Mouse (Mus musculus): Measurements from ENCODE around the gene Astn2. TPM values are rescaled to one million over a fixed set of nuclear protein-coding genes. Genes with fewer than 3 reads are reported as not detected.

The Astn2 gene
- polyA plus RNA-seq, 1 experiment from 2014 or later = 0.01 TPM

- H3K4me2 ChIP-seq = no peak overlapping the region
- no peaks in the 10 kb centered on the region for H3K27me3 ChIP-seq
- no peaks in the 10 kb centered on the region for H3K9me3 ChIP-seq (replicated peaks)
- no peak overlapping the region for H3K9ac ChIP-seq
- no peak overlapping the region for H3K27ac ChIP-seq (replicated peaks)
- 41% methylated on average over 3 of the region's 3 CpGs for WGBS (ENCODE audit: insufficient replicate concordance)
- H3K36me3 ChIP-seq (replicated peaks) = no peaks in the 10 kb centered on the region
- H3K4me1 ChIP-seq (replicated peaks) = no peaks in the 10 kb centered on the region
- no peak for ATAC-seq (ENCODE audit: insufficient read depth)
- no peak overlapping the region for H3K4me3 ChIP-seq (replicated peaks)
Measured at GRCm38 (mm10) chr4:66043014-66043672, 361.3 kb downstream of the Astn2 start.

- Histone ChIP-seq H3K9ac (no peak overlapping the region), H3K9me3 (replicated peaks) (no peaks in the 10 kb centered on the region), H3K27ac (replicated peaks) (no peak overlapping the region), H3K4me2 (no peak overlapping the region), H3K4me3 (replicated peaks) (no peak overlapping the region), H3K36me3 (replicated peaks) (no peaks in the 10 kb centered on the region), H3K4me1 (replicated peaks) (no peaks in the 10 kb centered on the region), H3K27me3 (no peaks in the 10 kb centered on the region)
- ATAC-seq (ENCODE audit: insufficient read depth) = no peak
- 48% methylated on average over 3 of the region's 3 CpGs for WGBS (ENCODE audit: insufficient replicate concordance)
Measured at GRCm38 (mm10) chr4:66033826-66034225, 370.6 kb downstream of the Astn2 start.

DNA sequence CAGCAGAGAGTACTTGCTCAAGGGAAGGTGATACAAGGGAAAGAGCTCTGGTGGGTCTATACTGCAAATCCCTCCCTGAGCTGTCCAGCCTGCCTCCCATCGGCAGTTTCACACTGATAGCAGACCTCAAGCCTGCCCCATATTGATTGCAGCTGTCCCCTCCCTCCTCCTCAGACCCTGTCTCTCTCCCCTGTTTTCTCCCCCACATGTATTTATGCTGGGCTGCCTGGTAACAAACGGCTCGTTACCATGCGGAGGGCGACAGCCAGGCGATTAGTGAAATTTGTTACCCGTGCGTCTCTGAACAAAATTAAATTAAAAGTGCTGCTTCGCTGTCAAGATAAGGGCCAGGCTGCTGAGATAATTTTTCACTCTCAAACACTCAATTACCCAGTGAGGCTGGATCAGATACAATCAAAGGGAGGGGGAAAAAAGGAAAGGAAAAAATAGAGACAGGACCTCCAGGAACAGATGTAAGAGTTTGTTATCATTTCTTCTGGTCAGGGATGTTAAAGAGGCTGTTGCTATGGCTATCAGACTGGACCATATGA, 373.0 kb downstream of the Astn2 start:
- ATAC-seq (ENCODE audit: insufficient read depth) = no peak
- no peak overlapping the region for H3K27ac ChIP-seq (replicated peaks)
- WGBS (ENCODE audit: insufficient replicate concordance) = 71% methylated on average over 9 of the region's 9 CpGs

DNA sequence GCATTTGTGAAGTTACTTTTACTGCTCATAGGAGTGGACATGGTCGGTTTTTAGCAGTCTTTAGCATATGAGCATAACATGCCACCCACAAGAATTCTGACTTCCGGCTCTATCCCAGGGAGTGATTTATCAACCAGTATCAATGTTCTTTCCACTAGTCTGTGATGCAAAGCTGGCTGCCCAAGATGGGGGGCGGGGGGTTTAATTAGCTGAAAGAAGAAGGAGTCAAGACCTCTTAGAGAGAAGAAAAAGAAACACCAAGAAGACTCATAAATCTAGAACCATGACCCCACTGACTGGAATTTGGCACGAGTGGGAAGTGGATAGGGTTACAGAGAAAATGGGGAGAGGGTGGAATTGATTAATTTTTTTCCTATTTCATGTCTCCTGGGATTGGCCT, 374.5 kb downstream of the Astn2 start:
- Histone ChIP-seq H3K4me2 (no peak overlapping the region), H3K27ac (replicated peaks) (no peak overlapping the region), H3K9ac (no peak overlapping the region), H3K36me3 (replicated peaks) (no peaks in the 10 kb centered on the region), H3K4me1 (replicated peaks) (no peaks in the 10 kb centered on the region), H3K4me3 (replicated peaks) (no peak overlapping the region), H3K27me3 (no peaks in the 10 kb centered on the region), H3K9me3 (replicated peaks) (no peaks in the 10 kb centered on the region)
- WGBS (ENCODE audit: insufficient replicate concordance) = 52% methylated on average over 4 of the region's 4 CpGs
- no peak for ATAC-seq (ENCODE audit: insufficient read depth)

More for the DNA sequence above, 373.0 kb downstream of the Astn2 start:
- no peak overlapping the region for H3K4me3 ChIP-seq (replicated peaks)
- H3K27me3 ChIP-seq = no peaks in the 10 kb centered on the region
- no peaks in the 10 kb centered on the region for H3K36me3 ChIP-seq (replicated peaks)
- H3K9ac ChIP-seq = no peak overlapping the region
- H3K9me3 ChIP-seq (replicated peaks) = no peaks in the 10 kb centered on the region
- no peaks in the 10 kb centered on the region for H3K4me1 ChIP-seq (replicated peaks)
- H3K4me2 ChIP-seq = no peak overlapping the region

DNA sequence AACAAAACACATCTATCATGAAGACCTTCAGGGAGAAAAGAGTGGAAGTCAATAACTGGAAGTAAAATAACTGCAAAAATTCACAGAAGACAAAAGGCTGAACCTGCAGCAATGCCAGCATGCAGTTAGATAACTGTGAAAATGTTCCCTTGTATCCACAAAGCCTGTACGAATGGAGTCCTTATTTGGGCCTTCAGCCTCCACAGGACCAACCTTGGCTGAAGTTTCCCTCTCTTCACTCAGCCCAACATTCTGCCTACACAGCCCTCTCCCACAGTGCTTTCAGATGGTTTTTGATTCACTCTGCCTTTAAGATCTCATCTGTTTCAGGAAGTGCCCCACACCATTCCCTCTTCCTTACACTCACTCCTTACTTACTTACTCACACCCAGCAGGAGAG, 376.5 kb downstream of the Astn2 start:
- Histone ChIP-seq H3K36me3 (replicated peaks) (no peaks in the 10 kb centered on the region), H3K27me3 (no peaks in the 10 kb centered on the region), H3K4me3 (replicated peaks) (no peak overlapping the region), H3K9ac (no peak overlapping the region), H3K27ac (replicated peaks) (no peak overlapping the region), H3K4me1 (replicated peaks) (no peaks in the 10 kb centered on the region), H3K9me3 (replicated peaks) (no peaks in the 10 kb centered on the region), H3K4me2 (no peak overlapping the region)
- no peak for ATAC-seq (ENCODE audit: insufficient read depth)
- WGBS (ENCODE audit: insufficient replicate concordance) = 50% methylated on average over 1 of the region's 1 CpGs

- Histone ChIP-seq H3K27me3 (no peaks in the 10 kb centered on the region), H3K9ac (no peak overlapping the region), H3K4me3 (replicated peaks) (no peak overlapping the region), H3K27ac (replicated peaks) (no peak overlapping the region), H3K36me3 (replicated peaks) (no peaks in the 10 kb centered on the region), H3K4me1 (replicated peaks) (no peaks in the 10 kb centered on the region), H3K9me3 (replicated peaks) (no peaks in the 10 kb centered on the region), H3K4me2 (no peak overlapping the region)
- 54% methylated on average over 8 of the region's 8 CpGs for WGBS (ENCODE audit: insufficient replicate concordance)
- ATAC-seq (ENCODE audit: insufficient read depth) = no peak
Measured at GRCm38 (mm10) chr4:66025393-66026062, 378.9 kb downstream of the Astn2 start.

GRCm38 (mm10) chr4:66002936-66003335, 401.5 kb downstream of the Astn2 start:
- Histone ChIP-seq H3K4me2 (no peak overlapping the region), H3K27ac (replicated peaks) (no peak overlapping the region), H3K9me3 (replicated peaks) (no peaks in the 10 kb centered on the region; the same call in 1 of the 2 replicates), H3K36me3 (replicated peaks) (no peaks in the 10 kb centered on the region), H3K4me3 (replicated peaks) (no peak overlapping the region), H3K27me3 (no peaks in the 10 kb centered on the region), H3K9ac (no peak overlapping the region), H3K4me1 (replicated peaks) (no peaks in the 10 kb centered on the region)
- no peak for ATAC-seq (ENCODE audit: insufficient read depth)

DNA sequence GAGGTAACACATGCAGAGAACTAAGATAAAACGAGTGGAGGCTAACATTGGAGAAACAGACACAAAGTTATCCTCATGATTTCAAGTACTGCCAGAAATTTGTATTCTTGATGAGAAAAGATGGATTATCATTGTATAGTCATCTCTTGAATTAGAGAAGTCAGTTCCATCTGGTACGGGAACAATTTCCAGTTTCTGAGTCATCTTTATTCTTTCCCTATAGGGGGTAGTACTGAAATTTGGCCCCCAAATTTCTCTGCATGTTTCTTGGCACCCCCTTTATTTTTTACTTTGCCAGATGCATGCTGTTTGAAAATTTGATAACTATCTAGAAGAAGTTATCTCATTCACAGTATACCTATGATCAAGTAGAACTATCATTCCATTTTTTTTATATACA, 420.8 kb downstream of the Astn2 start:
- Histone ChIP-seq H3K4me2 (no peak overlapping the region), H3K27ac (replicated peaks) (no peak overlapping the region), H3K36me3 (replicated peaks) (no peaks in the 10 kb centered on the region), H3K27me3 (no peaks in the 10 kb centered on the region), H3K9ac (no peak overlapping the region), H3K9me3 (replicated peaks) (no peaks in the 10 kb centered on the region), H3K4me1 (replicated peaks) (no peaks in the 10 kb centered on the region), H3K4me3 (replicated peaks) (no peak overlapping the region)
- 51% methylated on average over 2 of the region's 2 CpGs for WGBS (ENCODE audit: insufficient replicate concordance)
- ATAC-seq (ENCODE audit: insufficient read depth) = no peak

- no peaks in the 10 kb centered on the region for H3K9me3 ChIP-seq (replicated peaks)
- no peaks in the 10 kb centered on the region for H3K36me3 ChIP-seq (replicated peaks)
- H3K4me1 ChIP-seq (replicated peaks) = no peaks in the 10 kb centered on the region
- no peak overlapping the region for H3K9ac ChIP-seq
- H3K27me3 ChIP-seq = no peaks in the 10 kb centered on the region
- H3K27ac ChIP-seq (replicated peaks) = no peak overlapping the region
- no peak overlapping the region for H3K4me2 ChIP-seq
- no peak for ATAC-seq (ENCODE audit: insufficient read depth)
- WGBS (ENCODE audit: insufficient replicate concordance) = 44% methylated on average over 4 of the region's 4 CpGs
- H3K4me3 ChIP-seq (replicated peaks) = no peak overlapping the region
Measured at GRCm38 (mm10) chr4:65982882-65983281, 421.5 kb downstream of the Astn2 start.

- Histone ChIP-seq H3K4me1 (replicated peaks) (no peaks in the 10 kb centered on the region), H3K27ac (replicated peaks) (no peak overlapping the region), H3K4me2 (no peak overlapping the region), H3K27me3 (no peaks in the 10 kb centered on the region), H3K9ac (no peak overlapping the region), H3K36me3 (replicated peaks) (no peaks in the 10 kb centered on the region), H3K4me3 (replicated peaks) (no peak overlapping the region), H3K9me3 (replicated peaks) (no peaks in the 10 kb centered on the region)
- WGBS (ENCODE audit: insufficient replicate concordance) = 62% methylated on average over 3 of the region's 3 CpGs
- ATAC-seq (ENCODE audit: insufficient read depth) = no peak
Measured at GRCm38 (mm10) chr4:65976251-65976650, 428.2 kb downstream of the Astn2 start.

DNA sequence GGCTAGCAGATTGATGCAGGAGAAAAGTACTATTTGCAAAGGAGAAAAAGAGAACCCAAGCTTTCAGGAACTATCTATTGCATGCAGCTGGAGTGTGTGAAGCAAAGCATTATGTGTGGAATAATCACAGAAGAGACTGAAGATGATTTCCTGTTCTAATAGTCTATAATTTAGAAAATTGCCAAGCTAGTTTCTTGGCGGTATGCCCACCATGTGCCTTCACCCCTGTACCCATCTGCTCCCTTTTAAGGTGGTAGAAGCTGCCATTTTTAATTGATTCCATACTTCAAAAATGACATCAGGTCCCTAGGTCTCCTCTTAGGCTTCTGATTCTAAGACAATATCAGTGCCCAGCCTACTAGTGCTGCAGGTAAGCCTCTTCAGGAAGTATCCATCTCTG, 432.0 kb downstream of the Astn2 start:
- no peak overlapping the region for H3K27ac ChIP-seq (replicated peaks)
- no peak overlapping the region for H3K4me3 ChIP-seq (replicated peaks)
- no peaks in the 10 kb centered on the region for H3K4me1 ChIP-seq (replicated peaks)
- no peaks in the 10 kb centered on the region for H3K27me3 ChIP-seq
- no peaks in the 10 kb centered on the region for H3K9me3 ChIP-seq (replicated peaks)
- H3K9ac ChIP-seq = no peak overlapping the region
- H3K36me3 ChIP-seq (replicated peaks) = no peaks in the 10 kb centered on the region
- 63% methylated on average over 1 of the region's 1 CpGs for WGBS (ENCODE audit: insufficient replicate concordance)
- no peak for ATAC-seq (ENCODE audit: insufficient read depth)
- no peak overlapping the region for H3K4me2 ChIP-seq
